Mouse (Mus musculus) erythroid progenitor cell, adult 5-6 weeks (primary cell): ENCODE measurements around the gene 1700123L14Rik. TPM values are rescaled to one million over a fixed set of nuclear protein-coding genes. Genes with fewer than 3 reads are reported as not detected.
"Not testable (repeated sequence)": the region's sequence is repeated elsewhere in the genome, so short reads cannot be mapped to it uniquely, and the experiment has no call there.

ENCODE experiments used
- ATAC-seq: replicated peaks from 2 replicates; pipeline ENCODE4 v1.8.0; 2016; ENCODE audit warnings: moderate number of reproducible peaks, mild to moderate bottlenecking, moderate TSS enrichment, inconsistent platforms; ENCODE audit not compliant: poor library complexity, low FRiP score, severe bottlenecking
- total RNA-seq, 2 experiments: library from RNA; stranded (forward) in 1 of 2; stranded (reverse) in 1 of 2; fragments of 150-400 nt in 1 of 2; fragments of 186-747, 209-891 nt in 1 of 2; gene quantifications; 2 replicates each; pipeline versions ENCODE4 v1.2.3 to v1.2.4; 2015 to 2017; ENCODE audit warnings: low replicate concordance in 2 of 2

1700123L14Rik gene
- not detected in 2 replicates for total RNA-seq (2015; ENCODE audit: low replicate concordance)
- not detected in 2 replicates for total RNA-seq (2017; ENCODE audit: low replicate concordance)

GRCm38 (mm10) chr6:96165818-96166379, at the start of gene 1700123L14Rik:
TSS of gene 1700123L14Rik (minus strand) at chr6:96166243.
- ATAC-seq = no peak

GRCm38 (mm10) chr6:96205395-96205794, 39.4 kb upstream of the 1700123L14Rik start:
- no peak for ATAC-seq

GRCm38 (mm10) chr6:96198991-96199390, 32.9 kb upstream of the 1700123L14Rik start:
- not testable (repeated sequence) for ATAC-seq

GRCm38 (mm10) chr6:96186517-96186916, 20.5 kb upstream of the 1700123L14Rik start:
- no peak for ATAC-seq

GRCm38 (mm10) chr6:96183392-96183791, 17.3 kb upstream of the 1700123L14Rik start:
- ATAC-seq = no peak

- ATAC-seq = no peak
Observed at GRCm38 (mm10) chr6:96178530-96178929, 12.5 kb upstream of the 1700123L14Rik start.

- no peak for ATAC-seq
Observed at GRCm38 (mm10) chr6:96173681-96174080, 7.6 kb upstream of the 1700123L14Rik start.

- ATAC-seq = no peak
Observed at GRCm38 (mm10) chr6:96167031-96167430, 988 bp upstream of the 1700123L14Rik start.

GRCm38 (mm10) chr6:96165403-96165802, 640 bp downstream of the 1700123L14Rik start:
- no peak for ATAC-seq

- ATAC-seq = no peak
Observed at GRCm38 (mm10) chr6:96143326-96143725, 22.7 kb downstream of the 1700123L14Rik start.

GRCm38 (mm10) chr6:96116534-96117272, 49.3 kb downstream of the 1700123L14Rik start:
- ATAC-seq = no peak

- no peak for ATAC-seq
Observed at GRCm38 (mm10) chr6:96116148-96116533, 49.9 kb downstream of the 1700123L14Rik start.

Other genes with a start within 250 kb of the 1700123L14Rik start
- gene Fam19a1, start 53.1 kb downstream of the 1700123L14Rik start, total RNA-seq (2015; ENCODE audit: low replicate concordance) = not detected in 2 replicates
- gene Fam19a1, start 53.1 kb downstream of the 1700123L14Rik start, total RNA-seq (2017; ENCODE audit: low replicate concordance) = not detected in 2 replicates